Mouse (Mus musculus): ENCODE results near the gene Sirt1. TPM values are rescaled to one million over a fixed set of nuclear protein-coding genes. Genes with fewer than 3 reads are reported as not detected.

Gene Sirt1
- polyA plus RNA-seq, 1 experiment from 2014 or later, result 9.9 TPM

GRCm38 (mm10) chr10:63308582-63309366 is 72.7 kb downstream of the Sirt1 start:
- Histone ChIP-seq H3K9ac (replicated peaks) (no peak overlapping the region), H3K27ac (no peak overlapping the region), H3K27me3 (no peaks in the 10 kb centered on the region), H3K4me1 (replicated peaks) (no peaks in the 10 kb centered on the region), H3K4me3 (replicated peaks) (no peak overlapping the region), H3K4me2 (no peak overlapping the region), H3K9me3 (no peaks in the 10 kb centered on the region), H3K36me3 (peaks cover 81% of the 10 kb centered on the region)
- no peak for ATAC-seq (ENCODE audit: insufficient number of reproducible peaks, insufficient read depth, low FRiP score, low TSS enrichment, low read depth)
- 48% methylated on average over 10 of the region's 10 CpGs for WGBS

- WGBS, result 95% methylated on average over 2 of the region's 2 CpGs
- Histone ChIP-seq H3K4me2 (no peak overlapping the region), H3K27ac (no peak overlapping the region), H3K4me1 (replicated peaks) (no peaks in the 10 kb centered on the region), H3K4me3 (replicated peaks) (no peak overlapping the region), H3K27me3 (no peaks in the 10 kb centered on the region), H3K9ac (replicated peaks) (no peak overlapping the region; the same call in 1 of the 2 replicates), H3K9me3 (no peaks in the 10 kb centered on the region), H3K36me3 (peaks cover 75% of the 10 kb centered on the region)
- no peak for ATAC-seq (ENCODE audit: insufficient number of reproducible peaks, insufficient read depth, low FRiP score, low TSS enrichment, low read depth)
Measured at GRCm38 (mm10) chr10:63302356-63302755, 79.1 kb downstream of the Sirt1 start.

- H3K4me1 ChIP-seq (replicated peaks), result no peaks in the 10 kb centered on the region
- H3K4me2 ChIP-seq, result no peak overlapping the region
- WGBS, result 83% methylated on average over 7 of the region's 7 CpGs
- no peaks in the 10 kb centered on the region for H3K9me3 ChIP-seq
- ATAC-seq (ENCODE audit: insufficient number of reproducible peaks, insufficient read depth, low FRiP score, low TSS enrichment, low read depth), result no peak
- no peak overlapping the region for H3K4me3 ChIP-seq (replicated peaks)
- H3K36me3 ChIP-seq, result peaks cover 77% of the 10 kb centered on the region
- H3K9ac ChIP-seq (replicated peaks), result no peak overlapping the region
- no peaks in the 10 kb centered on the region for H3K27me3 ChIP-seq
- no peak overlapping the region for H3K27ac ChIP-seq
Measured at GRCm38 (mm10) chr10:63282846-63283245, 98.7 kb downstream of the Sirt1 start.

- H3K9ac ChIP-seq (replicated peaks), result no peak overlapping the region
- 91% methylated on average over 4 of the region's 4 CpGs for WGBS
- no peak overlapping the region for H3K4me3 ChIP-seq (replicated peaks)
- no peak overlapping the region for H3K4me2 ChIP-seq
- no peaks in the 10 kb centered on the region for H3K27me3 ChIP-seq
- no peak for ATAC-seq (ENCODE audit: insufficient number of reproducible peaks, insufficient read depth, low FRiP score, low TSS enrichment, low read depth)
- H3K36me3 ChIP-seq, result peaks cover 77% of the 10 kb centered on the region
- H3K4me1 ChIP-seq (replicated peaks), result no peaks in the 10 kb centered on the region
- no peak overlapping the region for H3K27ac ChIP-seq
- no peaks in the 10 kb centered on the region for H3K9me3 ChIP-seq
Measured at GRCm38 (mm10) chr10:63282417-63282816, 99.1 kb downstream of the Sirt1 start.

GRCm38 (mm10) chr10:63279851-63280250 is 101.7 kb downstream of the Sirt1 start:
- Histone ChIP-seq H3K9me3 (no peaks in the 10 kb centered on the region), H3K36me3 (peaks cover 74% of the 10 kb centered on the region)
- 93% methylated on average over 3 of the region's 3 CpGs for WGBS

GRCm38 (mm10) chr10:63277010-63277409 is 104.5 kb downstream of the Sirt1 start:
- H3K4me1 ChIP-seq (replicated peaks), result no peaks in the 10 kb centered on the region
- no peak overlapping the region for H3K27ac ChIP-seq
- H3K27me3 ChIP-seq, result no peaks in the 10 kb centered on the region
- no peak overlapping the region for H3K4me3 ChIP-seq (replicated peaks)
- 95% methylated on average over 3 of the region's 3 CpGs for WGBS
- no peak for ATAC-seq (ENCODE audit: insufficient number of reproducible peaks, insufficient read depth, low FRiP score, low TSS enrichment, low read depth)
- H3K9me3 ChIP-seq, result no peaks in the 10 kb centered on the region
- H3K36me3 ChIP-seq, result peaks cover 71% of the 10 kb centered on the region
- H3K9ac ChIP-seq (replicated peaks), result no peak overlapping the region
- H3K4me2 ChIP-seq, result no peak overlapping the region

More at GRCm38 (mm10) chr10:63279851-63280250, 101.7 kb downstream of the Sirt1 start:
- no peak overlapping the region for H3K9ac ChIP-seq (replicated peaks)
- H3K4me2 ChIP-seq, result no peak overlapping the region
- H3K4me1 ChIP-seq (replicated peaks), result no peaks in the 10 kb centered on the region
- no peaks in the 10 kb centered on the region for H3K27me3 ChIP-seq
- no peak overlapping the region for H3K27ac ChIP-seq
- H3K4me3 ChIP-seq (replicated peaks), result no peak overlapping the region
- no peak for ATAC-seq (ENCODE audit: insufficient number of reproducible peaks, insufficient read depth, low FRiP score, low TSS enrichment, low read depth)

- no peak overlapping the region for H3K9ac ChIP-seq (replicated peaks)
- no peak overlapping the region for H3K27ac ChIP-seq
- no peaks in the 10 kb centered on the region for H3K9me3 ChIP-seq
- no peak overlapping the region for H3K4me3 ChIP-seq (replicated peaks)
- H3K36me3 ChIP-seq, result peaks cover 66% of the 10 kb centered on the region
- H3K4me1 ChIP-seq (replicated peaks), result no peaks in the 10 kb centered on the region
- no peaks in the 10 kb centered on the region for H3K27me3 ChIP-seq
- ATAC-seq (ENCODE audit: insufficient number of reproducible peaks, insufficient read depth, low FRiP score, low TSS enrichment, low read depth), result no peak
- H3K4me2 ChIP-seq, result no peak overlapping the region
- 94% methylated on average over 5 of the region's 5 CpGs for WGBS
Measured at GRCm38 (mm10) chr10:63272868-63273267, 108.6 kb downstream of the Sirt1 start.

GRCm38 (mm10) chr10:63272401-63272800 is 109.1 kb downstream of the Sirt1 start:
- no peak overlapping the region for H3K27ac ChIP-seq
- H3K27me3 ChIP-seq, result no peaks in the 10 kb centered on the region
- no peak overlapping the region for H3K9ac ChIP-seq (replicated peaks)
- no peak overlapping the region for H3K4me2 ChIP-seq
- H3K9me3 ChIP-seq, result no peaks in the 10 kb centered on the region
- H3K36me3 ChIP-seq, result peaks cover 65% of the 10 kb centered on the region
- H3K4me3 ChIP-seq (replicated peaks), result no peak overlapping the region
- no peaks in the 10 kb centered on the region for H3K4me1 ChIP-seq (replicated peaks)
- no peak for ATAC-seq (ENCODE audit: insufficient number of reproducible peaks, insufficient read depth, low FRiP score, low TSS enrichment, low read depth)

Other genes starting within 250 kb of the Sirt1 start
- 1.4 and 1.7 TPM in 2 replicates for gene Mypn, start 177.8 kb downstream of the Sirt1 start, polyA plus RNA-seq (2016; fragmentation: Nextera tagmentation; extraction: Ambion mirVana)
- gene Herc4, start 137.9 kb downstream of the Sirt1 start, polyA plus RNA-seq (2016; fragmentation: Nextera tagmentation; extraction: Ambion mirVana), result 42.9 and 47.0 TPM in 2 replicates
- 13.6 and 16.1 TPM in 2 replicates for gene Dnajc12, start 739 bp upstream of the Sirt1 start, polyA plus RNA-seq (2016; fragmentation: Nextera tagmentation; extraction: Ambion mirVana)
- not detected in 2 replicates for gene Gm7075, start 40.1 kb upstream of the Sirt1 start, polyA plus RNA-seq (2016; fragmentation: Nextera tagmentation; extraction: Ambion mirVana)
- gene Ctnna3, start 48.4 kb upstream of the Sirt1 start, polyA plus RNA-seq (2016; fragmentation: Nextera tagmentation; extraction: Ambion mirVana), result 0.14 and 0.24 TPM in 2 replicates

All from limb, embryonic 12.5 days (tissue).